Comparison of ENCODE assay signal across 8 mouse cellular contexts in the genomic region with DNA sequence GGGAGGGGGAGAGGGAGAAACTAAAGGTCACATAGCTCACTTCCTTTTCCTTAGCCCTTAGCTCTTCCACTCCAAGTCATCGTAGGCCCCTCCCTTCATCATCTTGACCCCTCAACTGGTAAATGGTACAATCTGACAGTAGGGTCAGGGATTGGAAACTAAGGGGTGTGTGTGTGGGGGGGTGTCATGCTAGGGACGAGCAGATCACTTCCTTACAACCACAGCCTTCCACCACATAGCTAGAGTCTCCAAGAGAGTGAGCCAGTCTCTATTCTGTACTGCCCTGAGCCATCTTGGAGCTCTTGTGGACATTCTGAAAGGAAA. TPM values are rescaled to one million over a fixed set of nuclear protein-coding genes. Genes with fewer than 3 reads are reported as not detected.
A peak's percentile ranks its signal among the peaks of the same experiment; 100 is the strongest.
DNase-seq lines count a peak whose midpoint lies in the region; ATAC-seq and TF ChIP-seq lines count a peak whose summit lies in the region.

No protein-coding gene starts in this region.

- no peaks in the 10 kb centered on the region for H3K27me3 ChIP-seq in kidney, embryonic 15.5 days
- 0 out of 2 replicates have a peak, but pooled peaks cover 3% of the 10 kb centered on the region for H3K27me3 ChIP-seq in embryonic facial prominence, embryonic 10.5 days (replicated peaks; ENCODE audit: low read depth, poor library complexity, severe bottlenecking)
- no peaks in the 10 kb centered on the region for H3K27me3 ChIP-seq in intestine, embryonic 15.5 days (replicated peaks)
- no peaks in the 10 kb centered on the region for H3K27me3 ChIP-seq in midbrain, postnatal 0 days (ENCODE audit: insufficient read depth, low read length)

- 3% methylated on average over 2 of the region's 2 CpGs for WGBS in kidney, embryonic 15.5 days
- 6% methylated on average over 2 of the region's 2 CpGs for WGBS in embryonic facial prominence, embryonic 10.5 days
- 0% methylated on average over 2 of the region's 2 CpGs for WGBS in intestine, embryonic 15.5 days
- 14% methylated on average over 2 of the region's 2 CpGs for WGBS in midbrain, postnatal 0 days

- H3K27ac ChIP-seq in kidney, embryonic 15.5 days: peak overlapping the region; percentile 97
- peak overlapping the region; percentile 93 for H3K27ac ChIP-seq in embryonic facial prominence, embryonic 10.5 days (replicated peaks)
- peak overlapping the region; percentile 96 for H3K27ac ChIP-seq in intestine, embryonic 15.5 days
- peak overlapping the region; percentile 79 for H3K27ac ChIP-seq in midbrain, postnatal 0 days (ENCODE audit: low read depth, low read length)

- DNase-seq in kidney, adult 9 months: no peak
- no peak for DNase-seq in embryonic facial prominence, embryonic 10.5 days (ENCODE audit: low spot score)
- DNase-seq in midbrain, postnatal 0 days (ENCODE audit: low spot score): no peak
- DNase-seq in embryo, embryonic 11 days: no peak
- DNase-seq in spleen, postnatal 10 days (ENCODE audit: low spot score in 2 of 2): no peak

- H3K9ac ChIP-seq in kidney, embryonic 15.5 days: peak overlapping the region; percentile 77; the same call in 1 of the 2 replicates
- peak overlapping the region; percentile 72 for H3K9ac ChIP-seq in intestine, embryonic 15.5 days
- no peak overlapping the region for H3K9ac ChIP-seq in midbrain, postnatal 0 days (replicated peaks; ENCODE audit: low read length, poor library complexity, severe bottlenecking)

- peak overlapping the region; percentile 55 for H3K4me3 ChIP-seq in kidney, embryonic 15.5 days (replicated peaks)
- H3K4me3 ChIP-seq in embryonic facial prominence, embryonic 10.5 days: peak overlapping the region; percentile 66
- peak overlapping the region; percentile 53; the same call in 1 of the 2 replicates for H3K4me3 ChIP-seq in intestine, embryonic 15.5 days (replicated peaks)
- H3K4me3 ChIP-seq in midbrain, postnatal 0 days (ENCODE audit: low read depth, low read length): no peak overlapping the region

- peak overlapping the region; percentile 83 for H3K4me2 ChIP-seq in kidney, embryonic 15.5 days
- H3K4me2 ChIP-seq in intestine, embryonic 15.5 days (replicated peaks): peak overlapping the region; percentile 89
- peak overlapping the region; percentile 89 for H3K4me2 ChIP-seq in midbrain, postnatal 0 days (ENCODE audit: low read depth, low read length, poor library complexity, severe bottlenecking)

- H3K36me3 ChIP-seq in kidney, embryonic 15.5 days: no peaks in the 10 kb centered on the region
- no peaks in the 10 kb centered on the region for H3K36me3 ChIP-seq in embryonic facial prominence, embryonic 10.5 days (replicated peaks)
- no peaks in the 10 kb centered on the region for H3K36me3 ChIP-seq in intestine, embryonic 15.5 days
- H3K36me3 ChIP-seq in midbrain, postnatal 0 days (ENCODE audit: insufficient read depth, low read length): no peaks in the 10 kb centered on the region

- TF ChIP-seq CTCF in midbrain, postnatal 0 days (IDR thresholded peaks at IDR 0.05): no peak

- ATAC-seq in kidney, embryonic 15.5 days (replicated peaks; ENCODE audit: low FRiP score): peak; percentile 9
- no peak; the same call in 1 of the 2 replicates for ATAC-seq in intestine, embryonic 15.5 days
- ATAC-seq in midbrain, postnatal 0 days (ENCODE audit: low FRiP score): no peak
- ATAC-seq in erythroid progenitor cell, adult 5-6 weeks (replicated peaks; ENCODE audit: low FRiP score, poor library complexity, severe bottlenecking): no peak

- no peaks in the 10 kb centered on the region for H3K9me3 ChIP-seq in kidney, embryonic 15.5 days (replicated peaks)
- no peaks in the 10 kb centered on the region for H3K9me3 ChIP-seq in embryonic facial prominence, embryonic 10.5 days
- no peaks in the 10 kb centered on the region for H3K9me3 ChIP-seq in intestine, embryonic 15.5 days
- H3K9me3 ChIP-seq in midbrain, postnatal 0 days (ENCODE audit: low read length): no peaks in the 10 kb centered on the region

- H3K4me1 ChIP-seq in kidney, embryonic 15.5 days: peaks cover 72% of the 10 kb centered on the region
- peaks cover 81% of the 10 kb centered on the region for H3K4me1 ChIP-seq in embryonic facial prominence, embryonic 10.5 days
- peaks cover 43% of the 10 kb centered on the region for H3K4me1 ChIP-seq in intestine, embryonic 15.5 days (replicated peaks)
- peaks cover 16% of the 10 kb centered on the region for H3K4me1 ChIP-seq in midbrain, postnatal 0 days (ENCODE audit: insufficient read depth, low read length)

RNA-seq across cellular contexts. Expression of a gene that starts 5.7 kb away (rescaled TPM):
- 2.0 and 3.4 TPM in 2 replicates for polyA plus RNA-seq in kidney, embryonic 15.5 days (2015; fragmentation: Nextera tagmentation; extraction: Ambion mirVana)
- polyA plus RNA-seq in embryonic facial prominence, embryonic 10.5 days (2016; fragmentation: Nextera tagmentation; extraction: Ambion mirVana): 0.40 and 1.8 TPM in 2 replicates
- polyA plus RNA-seq in intestine, embryonic 15.5 days (2015; fragmentation: Nextera tagmentation; extraction: Ambion mirVana): 1.3 and 1.8 TPM in 2 replicates
- total RNA-seq in midbrain, postnatal 0 days (2014; rRNA removed): not detected in 2 replicates
- polyA plus RNA-seq in midbrain, postnatal 0 days (2015; fragmentation: Nextera tagmentation; extraction: Ambion mirVana): 2.1 and 5.0 TPM in 2 replicates
- total RNA-seq in erythroid progenitor cell, adult 5-6 weeks (2015; ENCODE audit: low replicate concordance): 21.8 TPM in 1 of 2 replicates, not detected in the other
- total RNA-seq in erythroid progenitor cell, adult 5-6 weeks (2017; ENCODE audit: low replicate concordance): not detected in 2 replicates

RNA-seq across cellular contexts. Expression of a gene that starts 21.6 kb away (rescaled TPM):
- polyA plus RNA-seq in kidney, embryonic 15.5 days (2015; fragmentation: Nextera tagmentation; extraction: Ambion mirVana): 28.4 and 32.4 TPM in 2 replicates
- 51.1 and 58.6 TPM in 2 replicates for polyA plus RNA-seq in embryonic facial prominence, embryonic 10.5 days (2016; fragmentation: Nextera tagmentation; extraction: Ambion mirVana)
- polyA plus RNA-seq in intestine, embryonic 15.5 days (2015; fragmentation: Nextera tagmentation; extraction: Ambion mirVana): 10.6 and 11.6 TPM in 2 replicates
- total RNA-seq in midbrain, postnatal 0 days (2014; rRNA removed): 13.4 and 16.5 TPM in 2 replicates
- polyA plus RNA-seq in midbrain, postnatal 0 days (2015; fragmentation: Nextera tagmentation; extraction: Ambion mirVana): 6.7 and 7.0 TPM in 2 replicates
- total RNA-seq in erythroid progenitor cell, adult 5-6 weeks (2015; ENCODE audit: low replicate concordance): not detected in 2 replicates
- 5.4 TPM in 1 of 2 replicates, not detected in the other for total RNA-seq in erythroid progenitor cell, adult 5-6 weeks (2017; ENCODE audit: low replicate concordance)
